Mouse (Mus musculus) kidney, adult 2 months (tissue): ENCODE measurements around the gene Dtnb.

ENCODE experiments used
- CTCF ChIP-seq: fragments of 200-500 bp; conservative IDR thresholded peaks from 2 replicates; pipeline ENCODE4 v1.5.1; 2011; ENCODE audit warnings: low read depth, mild to moderate bottlenecking, control low read depth, low read length, moderate library complexity, mixed read lengths; ENCODE audit not compliant: insufficient read depth, insufficient read length
- POLR2A ChIP-seq: fragments of 200-500 bp; IDR thresholded peaks from one replicate; pipeline ENCODE4 v1.6.1; 2011; ENCODE audit warnings: low read depth, low read length, control low read depth

- TF ChIP-seq CTCF (no peak), POLR2A (no peak)
Observed at GRCm38 (mm10) chr12:3618144-3619020, 46.2 kb downstream of the Dtnb start.
